Mouse (Mus musculus) ES-Bruce4 (cell line): ENCODE measurements around the gene Ubc.
A peak's percentile ranks its signal among the peaks of the same experiment; 100 is the strongest.

Source experiments
- CTCF ChIP-seq: IDR thresholded peaks from one replicate; pipeline ENCODE4 v1.8.1; 2011; ENCODE audit warnings: low read depth, low read length
- POLR2A ChIP-seq: IDR thresholded peaks from one replicate; pipeline ENCODE4 v1.8.1; 2011; ENCODE audit warnings: low read length; ENCODE audit not compliant: insufficient read depth

- TF ChIP-seq CTCF (peak; percentile 62), POLR2A (no peak)
These were observed 7.1 kb downstream of the Ubc start for GRCm38 (mm10) chr5:125382673-125383558.
